Mouse (Mus musculus) kidney, adult 2 months (tissue): ENCODE measurements at regions not wholly inside any gene's neighbourhood (a gene's known extent, or its start where the extent isn't known, plus 50 kb on each side); places are given as distances from the start of the nearest gene placed in this dataset.

Experiments
- CTCF ChIP-seq: fragments of 200-500 bp; conservative IDR thresholded peaks from 2 replicates; pipeline ENCODE4 v1.5.1; 2011; ENCODE audit warnings: low read depth, mild to moderate bottlenecking, control low read depth, low read length, moderate library complexity, mixed read lengths; ENCODE audit not compliant: insufficient read depth, insufficient read length
- POLR2A ChIP-seq: fragments of 200-500 bp; IDR thresholded peaks from one replicate; pipeline ENCODE4 v1.6.1; 2011; ENCODE audit warnings: low read depth, low read length, control low read depth

- no peak for TF ChIP-seq POLR2A
- no peak for TF ChIP-seq CTCF
Observed at GRCm38 (mm10) chr2:105511690-105512089, 112.6 kb upstream of the Rcn1 start.
